Mouse (Mus musculus): ENCODE measurements around the gene Gng3. TPM values are rescaled to one million over a fixed set of nuclear protein-coding genes. Genes with fewer than 3 reads are reported as not detected.
"Not testable (repeated sequence)": the region's sequence is repeated elsewhere in the genome, so short reads cannot be mapped to it uniquely, and the experiment has no call there.

Gng3 gene
- polyA plus RNA-seq, 1 experiment from 2014 or later = 1.4 TPM

DNA sequence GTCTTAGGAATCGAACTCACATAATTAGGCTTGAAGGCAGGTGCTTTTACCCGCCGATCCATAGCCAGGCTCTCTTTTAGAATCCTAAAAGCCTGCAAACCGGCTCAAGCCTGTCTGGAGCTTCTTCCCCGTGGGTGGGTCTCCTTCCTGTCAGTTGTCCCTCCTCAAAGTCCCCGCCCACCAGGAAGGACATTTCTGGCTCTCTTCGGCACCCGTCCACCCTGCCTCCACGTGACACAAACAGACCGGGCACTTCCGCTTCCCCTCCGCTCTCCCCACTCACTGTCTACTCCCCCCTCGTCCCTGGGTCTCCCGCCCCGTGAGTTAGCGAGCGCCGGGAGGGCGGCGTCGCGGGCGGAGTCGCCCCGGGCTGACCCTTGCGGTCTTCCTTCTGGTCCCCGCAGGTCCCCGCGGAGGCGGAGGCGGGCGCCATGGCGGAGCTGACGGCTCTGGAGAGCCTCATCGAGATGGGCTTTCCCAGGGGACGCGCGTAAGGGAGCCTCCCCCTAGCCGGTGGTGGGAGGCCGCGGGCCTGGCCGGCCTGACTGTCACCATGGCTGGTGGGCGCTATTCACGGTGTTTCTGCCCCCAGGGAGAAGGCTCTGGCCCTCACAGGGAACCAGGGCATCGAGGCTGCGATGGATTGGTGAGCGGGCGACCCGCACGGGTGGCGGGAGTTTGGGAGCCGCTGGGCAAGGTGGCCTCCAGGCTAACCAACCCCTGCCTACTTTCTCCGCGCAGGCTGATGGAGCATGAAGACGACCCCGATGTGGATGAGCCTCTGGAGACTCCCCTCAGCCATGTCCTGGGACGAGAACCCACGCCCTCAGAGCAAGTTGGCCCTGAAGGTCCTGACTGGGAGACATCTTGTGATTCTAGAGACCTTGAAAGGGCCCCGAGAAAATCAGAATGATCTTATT, 32.5 kb upstream of the Gng3 start, which contains the start of gene Ubxn1:
Ubxn1 (plus strand) TSS at position 230 of the 920 bp plus-strand sequence.
- Histone ChIP-seq H3K4me3 (ENCODE audit: low read length) (peak within 1 kb of the TSS; percentile 87), H3K36me3 (ENCODE audit: control insufficient read depth, insufficient read depth) (peaks cover 31% of the 10 kb centered on the region), H3K9ac (ENCODE audit: low read length) (peak within 1 kb of the TSS; percentile 95), H3K27me3 (ENCODE audit: control insufficient read depth, insufficient read depth, low read length) (no peaks in the 10 kb centered on the region), H3K4me1 (ENCODE audit: control insufficient read depth, insufficient read depth, low read length) (peaks cover 6% of the 10 kb centered on the region), H3K9me3 (replicated peaks; ENCODE audit: control insufficient read depth, low read length) (no peaks in the 10 kb centered on the region), H3K4me2 (ENCODE audit: low read depth, low read length) (peak within 1 kb of the TSS; percentile 91), H3K27ac (ENCODE audit: low read length) (peak within 1 kb of the TSS; percentile 80)
- 2% methylated on average over 59 of the region's 59 CpGs for WGBS
- peak; percentile 98 for ATAC-seq (replicated peaks; ENCODE audit: extremely low read depth, insufficient read depth, low FRiP score)

- no peaks in the 10 kb centered on the region for H3K27me3 ChIP-seq (ENCODE audit: control insufficient read depth, insufficient read depth, low read length)
- H3K9me3 ChIP-seq (replicated peaks; ENCODE audit: control insufficient read depth, low read length) = no peaks in the 10 kb centered on the region
- H3K36me3 ChIP-seq (ENCODE audit: control insufficient read depth, insufficient read depth) = peaks cover 25% of the 10 kb centered on the region
- H3K27ac ChIP-seq (ENCODE audit: low read length) = peak overlapping the region; percentile 77
- H3K9ac ChIP-seq (ENCODE audit: low read length) = peak overlapping the region; percentile 95
- H3K4me2 ChIP-seq (ENCODE audit: low read depth, low read length) = peak overlapping the region; percentile 63
- peaks cover 6% of the 10 kb centered on the region for H3K4me1 ChIP-seq (ENCODE audit: control insufficient read depth, insufficient read depth, low read length)
- peak overlapping the region; percentile 87 for H3K4me3 ChIP-seq (ENCODE audit: low read length)
- WGBS = 37% methylated on average over 9 of the region's 9 CpGs
- ATAC-seq (replicated peaks; ENCODE audit: extremely low read depth, insufficient read depth, low FRiP score) = no peak
These were observed 31.8 kb upstream of the Gng3 start for GRCm38 (mm10) chr19:8870838-8871237.

GRCm38 (mm10) chr19:8870381-8870780, 31.4 kb upstream of the Gng3 start:
- not testable (repeated sequence) for ATAC-seq (replicated peaks; ENCODE audit: extremely low read depth, insufficient read depth, low FRiP score); H3K27me3 ChIP-seq (ENCODE audit: control insufficient read depth, insufficient read depth, low read length); H3K4me3 ChIP-seq (ENCODE audit: low read length); H3K27ac ChIP-seq (ENCODE audit: low read length); H3K9me3 ChIP-seq (replicated peaks; ENCODE audit: control insufficient read depth, low read length); H3K4me1 ChIP-seq (ENCODE audit: control insufficient read depth, insufficient read depth, low read length); H3K9ac ChIP-seq (ENCODE audit: low read length)
- peak overlapping the region; percentile 63 for H3K4me2 ChIP-seq (ENCODE audit: low read depth, low read length)
- 79% methylated on average over 3 of the region's 3 CpGs for WGBS
- peaks cover 21% of the 10 kb centered on the region for H3K36me3 ChIP-seq (ENCODE audit: control insufficient read depth, insufficient read depth)

DNA sequence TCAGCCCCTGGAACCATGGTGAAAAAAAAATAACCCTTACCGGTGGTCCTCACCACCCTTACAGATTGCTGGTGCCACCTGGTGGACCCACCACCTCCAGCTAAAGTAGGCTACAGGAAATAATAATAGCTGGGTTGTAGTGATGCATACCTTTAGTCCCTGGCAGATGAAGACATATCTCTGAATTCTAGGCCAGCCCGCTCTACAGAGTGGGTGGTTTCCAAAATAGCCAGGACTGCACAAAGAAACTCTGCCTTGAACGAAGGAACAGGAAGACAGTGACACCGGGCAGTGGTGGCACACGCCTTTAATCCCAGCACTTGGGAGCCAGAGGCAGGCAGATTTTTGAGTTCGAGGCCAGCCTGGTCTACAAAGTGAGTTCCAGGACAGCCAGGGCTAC, 25.3 kb upstream of the Gng3 start:
- H3K9ac ChIP-seq (ENCODE audit: low read length) = no peak overlapping the region
- H3K27ac ChIP-seq (ENCODE audit: low read length) = no peak overlapping the region
- no peaks in the 10 kb centered on the region for H3K4me1 ChIP-seq (ENCODE audit: control insufficient read depth, insufficient read depth, low read length)
- H3K4me2 ChIP-seq (ENCODE audit: low read depth, low read length) = no peak overlapping the region
- H3K9me3 ChIP-seq (replicated peaks; ENCODE audit: control insufficient read depth, low read length) = no peaks in the 10 kb centered on the region
- ATAC-seq (replicated peaks; ENCODE audit: extremely low read depth, insufficient read depth, low FRiP score) = no peak
- H3K27me3 ChIP-seq (ENCODE audit: control insufficient read depth, insufficient read depth, low read length) = no peaks in the 10 kb centered on the region
- 73% methylated on average over 6 of the region's 6 CpGs for WGBS
- no peak overlapping the region for H3K4me3 ChIP-seq (ENCODE audit: low read length)
- no peaks in the 10 kb centered on the region for H3K36me3 ChIP-seq (ENCODE audit: control insufficient read depth, insufficient read depth)

DNA sequence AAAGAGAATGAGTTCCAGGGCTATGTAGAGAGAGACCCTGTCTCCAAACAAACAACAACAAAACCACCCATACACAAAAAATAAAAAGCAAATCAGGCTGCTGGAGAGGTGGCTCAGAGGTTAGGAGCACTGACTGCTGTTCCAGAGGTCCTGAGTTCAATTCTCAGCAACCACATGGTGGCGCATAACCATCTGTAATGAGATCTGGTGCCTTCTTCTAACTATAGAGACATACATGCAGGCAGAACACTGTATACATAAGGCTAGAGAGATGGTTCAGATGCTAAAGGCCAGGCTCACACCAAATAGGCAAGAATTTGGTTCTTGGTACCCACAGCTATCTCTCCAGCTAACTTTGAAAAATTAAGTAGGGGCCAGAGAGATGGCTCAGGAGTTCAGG, 20.0 kb upstream of the Gng3 start:
- no peak overlapping the region for H3K27ac ChIP-seq (ENCODE audit: low read length)
- no peaks in the 10 kb centered on the region for H3K36me3 ChIP-seq (ENCODE audit: control insufficient read depth, insufficient read depth)
- WGBS = 11% methylated on average over 1 of the region's 1 CpGs
- no peak; the same call in 1 of the 2 replicates for ATAC-seq (replicated peaks; ENCODE audit: extremely low read depth, insufficient read depth, low FRiP score)
- no peak overlapping the region for H3K4me2 ChIP-seq (ENCODE audit: low read depth, low read length)
- H3K9ac ChIP-seq (ENCODE audit: low read length) = no peak overlapping the region
- no peaks in the 10 kb centered on the region for H3K4me1 ChIP-seq (ENCODE audit: control insufficient read depth, insufficient read depth, low read length)
- no peaks in the 10 kb centered on the region for H3K9me3 ChIP-seq (replicated peaks; ENCODE audit: control insufficient read depth, low read length)
- H3K27me3 ChIP-seq (ENCODE audit: control insufficient read depth, insufficient read depth, low read length) = no peaks in the 10 kb centered on the region
- no peak overlapping the region for H3K4me3 ChIP-seq (ENCODE audit: low read length)

- no peaks in the 10 kb centered on the region for H3K9me3 ChIP-seq (replicated peaks; ENCODE audit: control insufficient read depth, low read length)
- WGBS = 39% methylated on average over 4 of the region's 4 CpGs
- no peaks in the 10 kb centered on the region for H3K27me3 ChIP-seq (ENCODE audit: control insufficient read depth, insufficient read depth, low read length)
- H3K4me1 ChIP-seq (ENCODE audit: control insufficient read depth, insufficient read depth, low read length) = no peaks in the 10 kb centered on the region
- H3K9ac ChIP-seq (ENCODE audit: low read length) = no peak overlapping the region
- no peak overlapping the region for H3K4me3 ChIP-seq (ENCODE audit: low read length)
- no peak overlapping the region for H3K27ac ChIP-seq (ENCODE audit: low read length)
- no peak overlapping the region for H3K4me2 ChIP-seq (ENCODE audit: low read depth, low read length)
- no peak for ATAC-seq (replicated peaks; ENCODE audit: extremely low read depth, insufficient read depth, low FRiP score)
- H3K36me3 ChIP-seq (ENCODE audit: control insufficient read depth, insufficient read depth) = no peaks in the 10 kb centered on the region
These were observed 18.7 kb upstream of the Gng3 start for GRCm38 (mm10) chr19:8857689-8858088.

DNA sequence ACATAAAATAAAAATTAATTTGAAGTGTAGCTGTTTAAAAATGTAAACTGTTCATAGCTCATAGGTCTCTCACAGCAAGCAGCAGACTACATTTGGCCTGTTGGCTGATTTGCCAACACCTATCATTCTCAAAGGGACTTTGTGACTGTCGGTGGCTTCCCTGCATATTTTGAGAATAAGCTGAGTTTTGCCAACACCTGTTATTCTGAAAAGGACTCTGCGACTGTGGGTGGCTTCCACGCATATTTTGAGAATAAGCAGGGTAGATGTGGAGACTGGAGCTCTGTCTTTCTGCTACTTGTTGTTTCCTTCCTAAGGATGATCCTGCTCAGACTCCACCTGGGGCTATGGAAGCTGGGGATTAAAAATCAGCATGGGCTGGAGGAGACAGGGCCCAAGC, 14.1 kb upstream of the Gng3 start:
- 67% methylated on average over 3 of the region's 3 CpGs for WGBS
- no peak overlapping the region for H3K9ac ChIP-seq (ENCODE audit: low read length)
- ATAC-seq (replicated peaks; ENCODE audit: extremely low read depth, insufficient read depth, low FRiP score) = no peak
- no peaks in the 10 kb centered on the region for H3K9me3 ChIP-seq (replicated peaks; ENCODE audit: control insufficient read depth, low read length)
- no peaks in the 10 kb centered on the region for H3K27me3 ChIP-seq (ENCODE audit: control insufficient read depth, insufficient read depth, low read length)
- H3K36me3 ChIP-seq (ENCODE audit: control insufficient read depth, insufficient read depth) = peaks cover 4% of the 10 kb centered on the region; the same call in 1 of the 2 replicates
- H3K4me1 ChIP-seq (ENCODE audit: control insufficient read depth, insufficient read depth, low read length) = peaks cover 11% of the 10 kb centered on the region
- H3K4me2 ChIP-seq (ENCODE audit: low read depth, low read length) = no peak overlapping the region
- H3K4me3 ChIP-seq (ENCODE audit: low read length) = no peak overlapping the region
- no peak overlapping the region for H3K27ac ChIP-seq (ENCODE audit: low read length)

DNA sequence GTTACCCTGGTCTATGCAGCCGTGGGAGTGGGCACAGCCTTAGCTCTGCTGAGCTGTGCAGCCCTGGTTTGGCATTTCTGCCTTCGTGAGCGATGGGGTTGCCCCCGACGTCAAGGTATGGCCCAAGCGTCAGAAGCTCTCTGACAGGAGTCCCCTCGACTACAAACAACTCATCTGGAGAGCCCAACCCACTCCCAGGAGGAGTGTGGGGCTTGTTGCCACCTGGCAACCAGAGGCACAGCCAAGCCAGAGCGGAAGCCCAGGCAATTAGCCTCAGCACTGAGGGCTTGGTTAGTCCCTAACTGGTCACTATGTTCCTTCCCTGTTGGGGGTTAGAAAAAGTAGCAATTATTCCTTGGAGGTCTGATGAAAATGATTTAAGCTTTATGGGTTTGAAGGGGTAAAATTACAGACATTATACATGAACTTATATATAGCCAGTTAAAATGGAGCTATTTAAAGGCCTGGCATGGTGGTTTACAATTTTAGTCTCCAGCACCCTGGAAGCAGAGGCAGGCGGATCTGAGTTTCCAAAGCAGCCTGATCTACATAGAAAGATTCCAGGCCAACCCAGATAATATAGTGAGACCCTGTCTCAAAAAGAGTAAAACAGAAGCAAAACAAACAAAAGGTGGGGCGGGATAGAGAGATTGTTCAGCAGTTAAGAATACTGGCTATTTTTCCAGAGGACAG, 13.4 kb upstream of the Gng3 start:
- Histone ChIP-seq H3K4me3 (ENCODE audit: low read length) (no peak overlapping the region), H3K4me2 (ENCODE audit: low read depth, low read length) (no peak overlapping the region), H3K36me3 (ENCODE audit: control insufficient read depth, insufficient read depth) (peaks cover 4% of the 10 kb centered on the region; the same call in 1 of the 2 replicates), H3K27me3 (ENCODE audit: control insufficient read depth, insufficient read depth, low read length) (no peaks in the 10 kb centered on the region), H3K4me1 (ENCODE audit: control insufficient read depth, insufficient read depth, low read length) (peaks cover 11% of the 10 kb centered on the region), H3K9me3 (replicated peaks; ENCODE audit: control insufficient read depth, low read length) (no peaks in the 10 kb centered on the region), H3K9ac (ENCODE audit: low read length) (no peak overlapping the region), H3K27ac (ENCODE audit: low read length) (no peak overlapping the region)
- ATAC-seq (replicated peaks; ENCODE audit: extremely low read depth, insufficient read depth, low FRiP score) = no peak
- WGBS = 49% methylated on average over 10 of the region's 10 CpGs

- Histone ChIP-seq H3K4me1 (ENCODE audit: control insufficient read depth, insufficient read depth, low read length) (peaks cover 11% of the 10 kb centered on the region), H3K9me3 (replicated peaks; ENCODE audit: control insufficient read depth, low read length) (no peaks in the 10 kb centered on the region), H3K27me3 (ENCODE audit: control insufficient read depth, insufficient read depth, low read length) (no peaks in the 10 kb centered on the region), H3K4me2 (ENCODE audit: low read depth, low read length) (no peak overlapping the region), H3K36me3 (ENCODE audit: control insufficient read depth, insufficient read depth) (peaks cover 9% of the 10 kb centered on the region), H3K9ac (ENCODE audit: low read length) (no peak overlapping the region), H3K4me3 (ENCODE audit: low read length) (no peak overlapping the region), H3K27ac (ENCODE audit: low read length) (no peak overlapping the region)
- ATAC-seq (replicated peaks; ENCODE audit: extremely low read depth, insufficient read depth, low FRiP score) = no peak
- 45% methylated on average over 7 of the region's 7 CpGs for WGBS
These were observed 12.6 kb upstream of the Gng3 start for GRCm38 (mm10) chr19:8851639-8852038.

All from heart, embryonic 16.5 days (tissue).